Mouse (Mus musculus) liver, postnatal 0 days (tissue): ENCODE measurements at regions not wholly inside any gene's neighbourhood (a gene's known extent, or its start where the extent isn't known, plus 50 kb on each side); places are given as distances from the start of the nearest gene placed in this dataset.

Experiments
- ATAC-seq: fragments of 200-750 bp; cut with Nextera tagmentation; 2 replicates; pipeline ENCODE4 v1.8.0; 2017; ENCODE audit warnings: mild to moderate bottlenecking, moderate library complexity
- DNase-seq: peaks from one replicate; pipeline ENCODE4 v3.0.0-alpha.2; 2016
- H3K27ac ChIP-seq: fragments of 300-500 bp; sonication (generic); 2 replicates; pipeline ENCODE4 v1.5.1; 2014; ENCODE audit warnings: antibody characterized with exemption, moderate library complexity, mild to moderate bottlenecking, low read depth
- H3K27me3 ChIP-seq: fragments of 300-500 bp; sonication (generic); 2 replicates; pipeline ENCODE4 v1.6.1; 2014; ENCODE audit warnings: low read length, control low read depth, mixed read lengths; ENCODE audit not compliant: insufficient read depth
- H3K36me3 ChIP-seq: fragments of 300-500 bp; sonication (generic); replicated peaks from 2 replicates; pipeline ENCODE4 v1.6.1; 2014; ENCODE audit warnings: mild to moderate bottlenecking, control low read depth, low read length, moderate library complexity, mixed read lengths; ENCODE audit not compliant: insufficient read depth
- H3K4me1 ChIP-seq: fragments of 300-500 bp; sonication (generic); 2 replicates; pipeline ENCODE4 v1.6.1; 2014; ENCODE audit warnings: antibody characterized with exemption, mild to moderate bottlenecking, control low read depth; ENCODE audit not compliant: insufficient read depth
- H3K4me2 ChIP-seq: fragments of 300-500 bp; sonication (generic); 2 replicates; pipeline ENCODE4 v1.6.1; 2014; ENCODE audit warnings: low read depth, mild to moderate bottlenecking, low read length, moderate library complexity, mixed read lengths
- H3K4me3 ChIP-seq: fragments of 300-500 bp; sonication (generic); 2 replicates; pipeline ENCODE4 v1.5.1; 2014; ENCODE audit warnings: low read depth, low read length
- H3K9ac ChIP-seq: fragments of 300-500 bp; sonication (generic); replicated peaks from 2 replicates; pipeline ENCODE4 v1.6.1; 2014; ENCODE audit warnings: mild to moderate bottlenecking, moderate library complexity
- H3K9me3 ChIP-seq: fragments of 300-500 bp; sonication (generic); 2 replicates; pipeline ENCODE4 v1.6.1; 2016; ENCODE audit warnings: mild to moderate bottlenecking, control low read depth, low read length, mixed read lengths
- CTCF ChIP-seq: sonication (generic); IDR thresholded peaks from 2 replicates; pipeline ENCODE4 v1.5.1; 2016; ENCODE audit warnings: antibody characterized with exemption, low read depth
- EP300 ChIP-seq: IDR thresholded peaks from 2 replicates; pipeline ENCODE4 v1.6.1; 2016; ENCODE audit warnings: antibody characterized with exemption, low read depth, mild to moderate bottlenecking
- WGBS: fragments of 180-500 bp; shearing (Covaris S2); extraction: QIAGEN DNeasy Blood & Tissue Kit; methylation state at CpG from one replicate; pipeline ENCODE4 v1.1.7; 2014; ENCODE audit not compliant: insufficient replicate concordance; 5-methylcytosine and 5-hydroxymethylcytosine counted together

- DNase-seq (no peak), ATAC-seq (no peak)
- Histone ChIP-seq H3K9me3 (no peaks in the 10 kb centered on the region), H3K27me3 (no peaks in the 10 kb centered on the region), H3K4me1 (no peaks in the 10 kb centered on the region), H3K4me3 (no peak overlapping the region), H3K36me3 (no peaks in the 10 kb centered on the region), H3K9ac (no peak overlapping the region), H3K27ac (no peak overlapping the region), H3K4me2 (no peak overlapping the region)
- WGBS, result 83% methylated on average over 2 of the region's 2 CpGs
- TF ChIP-seq EP300, result no peak
- TF ChIP-seq CTCF, result no peak
These were observed 882.9 kb upstream of the Lrrn3 start for GRCm38 (mm10) chr12:42369029-42369577.

DNA sequence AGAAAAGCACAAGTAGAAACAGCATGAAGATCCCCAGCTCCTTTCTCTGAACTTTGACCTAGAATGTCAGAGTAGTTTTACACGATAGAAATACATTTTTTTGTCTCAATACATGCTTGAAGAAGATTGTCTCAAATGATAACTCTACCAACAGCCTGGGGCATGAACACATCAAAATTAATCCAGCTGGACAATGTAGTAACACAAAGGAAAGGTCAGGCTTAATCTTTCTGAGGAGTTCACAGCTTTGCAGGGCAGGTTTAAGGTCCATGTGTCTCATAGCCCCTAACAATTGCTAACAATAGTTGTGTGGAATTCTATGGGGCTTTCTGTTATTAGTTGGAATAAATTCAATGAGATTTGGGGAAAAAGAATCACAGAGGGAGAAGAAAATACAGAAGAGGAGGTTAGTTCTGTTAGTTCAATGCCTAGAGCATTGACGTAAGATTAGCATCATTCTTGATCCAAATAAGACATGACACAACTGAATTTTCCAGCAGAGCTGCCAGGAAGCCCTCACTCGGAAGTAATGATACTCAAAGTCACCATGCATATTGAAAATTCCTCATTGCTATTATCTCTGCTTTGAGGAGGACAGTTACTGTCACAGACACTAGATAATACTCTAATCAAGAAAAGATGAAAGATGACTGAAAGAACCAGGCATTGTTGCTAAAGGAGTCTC lies 852.9 kb upstream of the Lrrn3 start:
- Histone ChIP-seq H3K36me3 (no peaks in the 10 kb centered on the region), H3K27me3 (no peaks in the 10 kb centered on the region), H3K4me1 (no peaks in the 10 kb centered on the region), H3K4me2 (no peak overlapping the region), H3K9ac (no peak overlapping the region), H3K9me3 (no peaks in the 10 kb centered on the region), H3K27ac (no peak overlapping the region), H3K4me3 (no peak overlapping the region)
- no peak for TF ChIP-seq EP300
- no peak for TF ChIP-seq CTCF
- ATAC-seq (no peak), DNase-seq (no peak)
- WGBS, result 71% methylated on average over 3 of the region's 3 CpGs

DNA sequence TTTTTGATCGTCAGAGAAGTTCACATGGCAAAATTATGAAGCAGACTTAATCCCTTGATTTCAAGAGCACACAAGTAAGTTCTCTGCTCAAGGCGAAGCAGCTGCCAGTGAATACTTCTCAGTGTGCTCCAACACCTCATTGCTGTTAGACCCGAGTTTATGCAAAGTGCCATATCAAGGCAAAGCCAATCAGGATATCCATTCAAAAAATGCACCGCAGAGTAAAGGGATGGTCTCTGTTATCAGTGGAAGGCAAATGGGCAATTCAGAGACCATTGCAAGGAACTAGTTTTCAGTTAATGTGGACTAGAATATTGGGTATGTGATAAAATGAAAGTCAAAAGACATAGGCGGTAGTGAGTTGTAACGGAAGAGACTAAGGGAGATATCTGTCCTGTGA lies 820.2 kb upstream of the Lrrn3 start:
- no peak overlapping the region for H3K4me3 ChIP-seq
- WGBS, result 69% methylated on average over 6 of the region's 6 CpGs
- H3K27me3 ChIP-seq, result no peaks in the 10 kb centered on the region
- DNase-seq (no peak), ATAC-seq (no peak)
- no peak overlapping the region for H3K9ac ChIP-seq
- no peaks in the 10 kb centered on the region for H3K36me3 ChIP-seq
- no peaks in the 10 kb centered on the region for H3K4me1 ChIP-seq
- H3K4me2 ChIP-seq, result no peak overlapping the region
- H3K27ac ChIP-seq, result no peak overlapping the region
- no peaks in the 10 kb centered on the region for H3K9me3 ChIP-seq
- TF ChIP-seq EP300 (no peak), CTCF (no peak)

- no peak overlapping the region for H3K4me2 ChIP-seq
- no peak overlapping the region for H3K27ac ChIP-seq
- no peak overlapping the region for H3K9ac ChIP-seq
- no peaks in the 10 kb centered on the region for H3K36me3 ChIP-seq
- ATAC-seq, result no peak
- DNase-seq, result no peak
- WGBS, result 59% methylated on average over 9 of the region's 9 CpGs
- no peaks in the 10 kb centered on the region for H3K27me3 ChIP-seq
- TF ChIP-seq EP300 (no peak), CTCF (no peak)
- H3K4me1 ChIP-seq, result no peaks in the 10 kb centered on the region
- H3K9me3 ChIP-seq, result no peaks in the 10 kb centered on the region
- H3K4me3 ChIP-seq, result no peak overlapping the region
These were observed 791.2 kb upstream of the Lrrn3 start for GRCm38 (mm10) chr12:42277241-42278032.

GRCm38 (mm10) chr12:42250410-42250809 lies 764.2 kb upstream of the Lrrn3 start:
- Histone ChIP-seq H3K36me3 (no peaks in the 10 kb centered on the region), H3K9me3 (no peaks in the 10 kb centered on the region), H3K9ac (no peak overlapping the region), H3K4me3 (no peak overlapping the region), H3K27me3 (no peaks in the 10 kb centered on the region), H3K4me1 (no peaks in the 10 kb centered on the region), H3K4me2 (no peak overlapping the region), H3K27ac (no peak overlapping the region)
- DNase-seq (no peak), ATAC-seq (no peak)
- no peak for TF ChIP-seq EP300
- no peak for TF ChIP-seq CTCF

GRCm38 (mm10) chr12:42229235-42229634 lies 743.0 kb upstream of the Lrrn3 start:
- TF ChIP-seq EP300, result no peak
- no peak for TF ChIP-seq CTCF
- ATAC-seq (no peak), DNase-seq (no peak)
- H3K27ac ChIP-seq, result no peak overlapping the region
- no peaks in the 10 kb centered on the region for H3K27me3 ChIP-seq
- H3K36me3 ChIP-seq, result no peaks in the 10 kb centered on the region
- no peak overlapping the region for H3K4me2 ChIP-seq
- no peaks in the 10 kb centered on the region for H3K4me1 ChIP-seq
- H3K4me3 ChIP-seq, result no peak overlapping the region
- H3K9me3 ChIP-seq, result no peaks in the 10 kb centered on the region
- H3K9ac ChIP-seq, result no peak overlapping the region
